Mouse (Mus musculus) gastrocnemius, adult 2 months (tissue): ENCODE results near the gene Cadm2. TPM values are rescaled to one million over a fixed set of nuclear protein-coding genes. Genes with fewer than 3 reads are reported as not detected.

Experiments
- DNase-seq: peaks from one replicate; pipeline ENCODE4 v3.0.0; 2022
- H3K27ac ChIP-seq: fragments of 200-600 bp; 2 replicates; pipeline ENCODE4 v1.8.1; 2022; ENCODE audit warnings: mild to moderate bottlenecking
- H3K4me3 ChIP-seq: fragments of 200-600 bp; 2 replicates; pipeline ENCODE4 v1.8.1; 2022; ENCODE audit warnings: mild to moderate bottlenecking, moderate library complexity
- CTCF ChIP-seq: fragments of 200-600 bp; IDR thresholded peaks from 2 replicates; pipeline ENCODE4 v1.8.1; 2022; ENCODE audit warnings: antibody characterized with exemption, mild to moderate bottlenecking, moderate library complexity
- intact Hi-C: fragments of 180-260 bp; cut with DNase I; formaldehyde crosslinking; loops from one replicate; pipeline ENCODE4 v1.15.1; 2025
- total RNA-seq, 2 experiments: library from RNA; stranded (reverse); gene quantifications; 2 replicates each; pipeline ENCODE4 v1.2.3; 2021

Gene Cadm2
- total RNA-seq, 2 experiments from 2014 or later = 0.23 to 0.33 TPM

- DNase-seq = no peak
- no peak for TF ChIP-seq CTCF
- intact Hi-C loops = no loop called here
These were observed 434.4 kb downstream of the Cadm2 start for GRCm38 (mm10) chr16:67186322-67186721.

GRCm38 (mm10) chr16:67182958-67183357 is 437.8 kb downstream of the Cadm2 start:
- DNase-seq = no peak
- Histone ChIP-seq H3K4me3 (no peak overlapping the region), H3K27ac (no peak overlapping the region)
- intact Hi-C loops = no loop called here
- no peak for TF ChIP-seq CTCF

More at GRCm38 (mm10) chr16:67186322-67186721, 434.4 kb downstream of the Cadm2 start:
- H3K4me3 ChIP-seq = no peak overlapping the region
- H3K27ac ChIP-seq = no peak overlapping the region

GRCm38 (mm10) chr16:67175386-67175785 is 445.3 kb downstream of the Cadm2 start:
- DNase-seq = no peak
- intact Hi-C loops = no loop called here
- H3K4me3 ChIP-seq = no peak overlapping the region
- H3K27ac ChIP-seq = no peak overlapping the region
- TF ChIP-seq CTCF = no peak

- DNase-seq = no peak
These were observed 458.4 kb downstream of the Cadm2 start for GRCm38 (mm10) chr16:67162211-67162790.

GRCm38 (mm10) chr16:67124811-67125210 is 495.9 kb downstream of the Cadm2 start:
- no peak overlapping the region for H3K4me3 ChIP-seq
- no peak for DNase-seq
- intact Hi-C loops = no loop called here
- H3K27ac ChIP-seq = no peak overlapping the region
- no peak for TF ChIP-seq CTCF

More at GRCm38 (mm10) chr16:67162211-67162790, 458.4 kb downstream of the Cadm2 start:
- H3K4me3 ChIP-seq = no peak overlapping the region
- intact Hi-C loops = no loop called here
- TF ChIP-seq CTCF = no peak
- no peak overlapping the region for H3K27ac ChIP-seq

GRCm38 (mm10) chr16:67122532-67122931 is 498.2 kb downstream of the Cadm2 start:
- intact Hi-C loops = no loop called here
- TF ChIP-seq CTCF = no peak
- no peak overlapping the region for H3K27ac ChIP-seq
- no peak overlapping the region for H3K4me3 ChIP-seq
- DNase-seq = no peak

GRCm38 (mm10) chr16:67121781-67122180 is 498.9 kb downstream of the Cadm2 start:
- DNase-seq = no peak
- intact Hi-C loops = no loop called here
- Histone ChIP-seq H3K27ac (no peak overlapping the region), H3K4me3 (no peak overlapping the region)
- no peak for TF ChIP-seq CTCF

- H3K4me3 ChIP-seq = no peak overlapping the region
- no peak for TF ChIP-seq CTCF
- no peak for DNase-seq
- H3K27ac ChIP-seq = no peak overlapping the region
- intact Hi-C loops = no loop called here
These were observed 514.1 kb downstream of the Cadm2 start for GRCm38 (mm10) chr16:67106478-67107061.

- intact Hi-C loops = loop anchor here (10.0 kb wide), 1 partner anchor 678 kb away; no protein-coding TSS in a partner anchor
- no peak for TF ChIP-seq CTCF
- Histone ChIP-seq H3K4me3 (no peak overlapping the region), H3K27ac (no peak overlapping the region)
- peak; percentile 14 for DNase-seq
These were observed 524.0 kb downstream of the Cadm2 start for GRCm38 (mm10) chr16:67096706-67097105.

- intact Hi-C loops = loop anchor here (10.0 kb wide), 1 partner anchor 679 kb away; no protein-coding TSS in a partner anchor
- Histone ChIP-seq H3K27ac (no peak overlapping the region), H3K4me3 (no peak overlapping the region)
- no peak for TF ChIP-seq CTCF
- no peak for DNase-seq
These were observed 524.8 kb downstream of the Cadm2 start for GRCm38 (mm10) chr16:67095916-67096315.

- no peak overlapping the region for H3K27ac ChIP-seq
- peak; percentile 66 for TF ChIP-seq CTCF
- no peak for DNase-seq
- no peak overlapping the region for H3K4me3 ChIP-seq
- intact Hi-C loops = loop anchor here (10.0 kb wide), 1 partner anchor 685 kb away; no protein-coding TSS in a partner anchor
These were observed 531.0 kb downstream of the Cadm2 start for GRCm38 (mm10) chr16:67089747-67090146.

- TF ChIP-seq CTCF = no peak
- intact Hi-C loops = no loop called here
- no peak overlapping the region for H3K4me3 ChIP-seq
- H3K27ac ChIP-seq = no peak overlapping the region
- no peak for DNase-seq
These were observed 541.4 kb downstream of the Cadm2 start for GRCm38 (mm10) chr16:67079318-67079717.

- Histone ChIP-seq H3K4me3 (no peak overlapping the region), H3K27ac (no peak overlapping the region)
- DNase-seq = no peak
- intact Hi-C loops = no loop called here
- TF ChIP-seq CTCF = no peak
These were observed 544.4 kb downstream of the Cadm2 start for GRCm38 (mm10) chr16:67076169-67076895.
